Mouse (Mus musculus): ENCODE data around the gene Cygb.

GRCm38 (mm10) chr11:116613234-116613633, 40.9 kb downstream of the Cygb start:
- TF ChIP-seq POLR2A (IDR thresholded peaks at IDR 0.05; ENCODE audit: insufficient read length, low read depth), result no peak
- TF ChIP-seq USF1 (IDR thresholded peaks at IDR 0.05; ENCODE audit: low read depth), result no peak
- TF ChIP-seq MAX (IDR thresholded peaks at IDR 0.05; ENCODE audit: low read depth), result no peak
- no peak for TF ChIP-seq E2F4 (IDR thresholded peaks at IDR 0.05; ENCODE audit: insufficient read depth)
- TF ChIP-seq MYOG (IDR thresholded peaks at IDR 0.05; ENCODE audit: control insufficient read depth in 1 of 3, insufficient read depth in 1 of 3, insufficient read length in 2 of 3, low read depth in 2 of 3), result no peak
- no peak for TF ChIP-seq POLR2AphosphoS2 (IDR thresholded peaks at IDR 0.05; ENCODE audit: insufficient read length, low read depth)
- TF ChIP-seq REST (IDR thresholded peaks at IDR 0.05; ENCODE audit: insufficient read depth, insufficient read length), result no peak
- TF ChIP-seq SRF (IDR thresholded peaks at IDR 0.05; ENCODE audit: control insufficient read depth, insufficient read length, low read depth), result no peak
- TF ChIP-seq MYOD1 (IDR thresholded peaks at IDR 0.05; ENCODE audit: control insufficient read depth in 1 of 3, insufficient read length in 2 of 3, low read depth in 2 of 3), result no peak
- TF ChIP-seq TCF3 (IDR thresholded peaks at IDR 0.05; ENCODE audit: insufficient read length, low read depth), result no peak
- TF ChIP-seq TCF12 (IDR thresholded peaks at IDR 0.05; ENCODE audit: insufficient read depth, poor library complexity, severe bottlenecking), result no peak
- TF ChIP-seq CEBPB (IDR thresholded peaks at IDR 0.05; ENCODE audit: insufficient read depth, poor library complexity, severe bottlenecking), result no peak
